Mouse (Mus musculus): ENCODE results near the gene Kif23.
A peak's percentile ranks its signal among the peaks of the same experiment; 100 is the strongest.

The Kif23 gene

GRCm38 (mm10) chr9:61945973-61946611, 482 bp downstream of the Kif23 start:
- DNase-seq, result peak; percentile 29 to 42

- DNase-seq, result no peak
These were observed 5.5 kb downstream of the Kif23 start for GRCm38 (mm10) chr9:61941054-61941453.

- no peak for DNase-seq
These were observed 13.2 kb downstream of the Kif23 start for GRCm38 (mm10) chr9:61933333-61933732.

GRCm38 (mm10) chr9:61932009-61932408, 14.6 kb downstream of the Kif23 start:
- no peak for DNase-seq

GRCm38 (mm10) chr9:61925086-61925660, 21.4 kb downstream of the Kif23 start:
- no peak for DNase-seq

- DNase-seq, result no peak
These were observed 26.2 kb downstream of the Kif23 start for GRCm38 (mm10) chr9:61920331-61920730.

- DNase-seq, result no peak
These were observed 27.1 kb downstream of the Kif23 start for GRCm38 (mm10) chr9:61919464-61919863.

- DNase-seq, result no peak
These were observed 29.1 kb downstream of the Kif23 start for GRCm38 (mm10) chr9:61917436-61917835.

- DNase-seq, result no peak
These were observed 29.6 kb downstream of the Kif23 start for GRCm38 (mm10) chr9:61916986-61917385.

- no peak for DNase-seq
These were observed 31.1 kb downstream of the Kif23 start for GRCm38 (mm10) chr9:61915393-61916005.

- DNase-seq, result no peak
These were observed 31.7 kb downstream of the Kif23 start for GRCm38 (mm10) chr9:61914917-61915300.

- DNase-seq, result peak; percentile 97 to 98
These were observed 32.2 kb downstream of the Kif23 start, which contains the start of gene Rplp1 for GRCm38 (mm10) chr9:61914203-61914916. Gene Rplp1 (minus strand): TSS chr9:61914542.

- DNase-seq, result no peak
These were observed 35.1 kb downstream of the Kif23 start for GRCm38 (mm10) chr9:61911300-61912128.

- peak in 1 of 2 experiments; percentile 69 for DNase-seq
These were observed 35.9 kb downstream of the Kif23 start for GRCm38 (mm10) chr9:61910526-61911256.

GRCm38 (mm10) chr9:61909633-61910032, 36.9 kb downstream of the Kif23 start:
- no peak for DNase-seq

- DNase-seq, result no peak
These were observed 37.7 kb downstream of the Kif23 start for GRCm38 (mm10) chr9:61908832-61909407.

- DNase-seq, result no peak
These were observed 38.2 kb downstream of the Kif23 start for GRCm38 (mm10) chr9:61908341-61908740.

GRCm38 (mm10) chr9:61907621-61908295, 38.8 kb downstream of the Kif23 start:
- DNase-seq, result no peak

GRCm38 (mm10) chr9:61906912-61907311, 39.7 kb downstream of the Kif23 start:
- peak in 1 of 2 experiments; percentile 80 for DNase-seq

- DNase-seq, result no peak
These were observed 41.0 kb downstream of the Kif23 start for GRCm38 (mm10) chr9:61905576-61905975.

GRCm38 (mm10) chr9:61904201-61904600, 42.4 kb downstream of the Kif23 start:
- DNase-seq, result no peak
